ENCODE assay signal across 1 mouse cellular context in the genomic region with DNA sequence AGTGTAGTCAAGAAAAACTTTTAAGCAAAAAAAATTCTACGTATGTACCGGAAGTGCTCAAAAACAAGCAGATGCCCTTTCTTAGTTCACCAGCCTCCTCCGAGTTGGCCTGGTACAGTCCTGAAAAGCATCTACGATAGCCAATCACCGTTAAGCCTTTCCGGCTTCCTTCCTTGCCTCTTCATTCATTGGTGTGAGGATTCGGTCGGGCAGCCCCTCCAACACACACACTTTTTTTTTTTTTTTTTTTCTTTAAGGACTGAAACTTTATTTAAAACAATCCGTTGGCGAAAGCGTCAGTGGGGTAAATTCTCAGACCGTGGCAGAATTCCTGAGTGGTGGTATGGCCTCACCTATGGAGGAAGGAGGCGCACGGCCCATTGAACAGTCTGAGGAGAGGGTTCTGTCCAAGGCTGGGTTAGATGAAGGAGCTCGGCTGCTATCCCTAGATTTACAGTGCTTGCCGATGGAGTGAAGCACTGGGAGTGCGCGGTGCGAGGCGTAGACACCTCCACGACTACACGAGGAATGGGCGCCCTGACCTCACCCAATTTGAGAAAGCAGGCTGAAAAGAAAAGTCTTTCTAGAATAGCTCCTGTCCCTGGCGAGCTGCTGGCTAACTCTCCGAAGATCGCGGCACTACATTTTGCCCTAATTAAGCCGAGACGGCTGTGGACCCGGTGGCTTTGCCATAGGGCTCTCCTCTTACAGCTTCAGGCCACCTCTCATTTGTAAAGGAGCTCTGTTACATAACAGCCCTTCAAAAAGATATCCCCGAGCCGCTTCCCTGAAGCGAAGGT.
TF ChIP-seq lines count a peak whose summit lies in the region.

No protein-coding gene starts in this region.

TF ChIP-seq in MEL, 35 proteins besides CTCF, POLR2A, EP300 and RAD21:
- TF ChIP-seq ZKSCAN1 (IDR thresholded peaks at IDR 0.05; ENCODE audit: low read depth, low read length) (peak; percentile 68; the same call in 1 of the 2 replicates), SIN3A (IDR thresholded peaks at IDR 0.05; ENCODE audit: low read length) (peak; percentile 83), ETS1 (IDR thresholded peaks at IDR 0.05; ENCODE audit: low read depth, low read length) (no peak; the same call in 1 of the 2 replicates), POLR2AphosphoS5 (IDR thresholded peaks at IDR 0.05; ENCODE audit: borderline replicate concordance, low read depth, low read length) (no peak), JUND (IDR thresholded peaks at IDR 0.05; ENCODE audit: low read depth, low read length) (no peak), TBP (IDR thresholded peaks at IDR 0.05; ENCODE audit: low read depth, low read length) (peak; percentile 73; the same call in 1 of the 2 replicates), TCF12 (IDR thresholded peaks at IDR 0.05; ENCODE audit: low read depth, low read length) (no peak; the same call in none of the 2 replicates), E2F4 (IDR thresholded peaks at IDR 0.05; ENCODE audit: borderline replicate concordance, low read depth, low read length) (0 out of 2 replicates have a peak, but pooled peaks have one; percentile 19), ELF1 (IDR thresholded peaks at IDR 0.05; ENCODE audit: low read depth, low read length) (0 out of 2 replicates have a peak, but pooled peaks have one; percentile 30), MXI1 (IDR thresholded peaks at IDR 0.05; ENCODE audit: low read depth, low read length) (peak; percentile 20; the same call in 1 of the 2 replicates), ZMIZ1 (IDR thresholded peaks at IDR 0.05; ENCODE audit: low read depth, low read length) (no peak; the same call in 1 of the 2 replicates), POLR2AphosphoS2 (IDR thresholded peaks at IDR 0.05; ENCODE audit: low read length) (peak; percentile 33), NELFE (IDR thresholded peaks at IDR 0.05; ENCODE audit: low read depth, low read length) (peak; percentile 49), HCFC1 (IDR thresholded peaks at IDR 0.05; ENCODE audit: low read depth, low read length) (peak; percentile 88), ZNF384 (IDR thresholded peaks at IDR 0.05; ENCODE audit: low read depth, low read length) (peak; percentile 100), CHD1 (IDR thresholded peaks at IDR 0.05; ENCODE audit: low read depth, low read length) (peak; percentile 98; the same call in 1 of the 2 replicates), MAFK (IDR thresholded peaks at IDR 0.05; ENCODE audit: borderline replicate concordance, low read depth, low read length) (no peak), MYC (IDR thresholded peaks at IDR 0.05; ENCODE audit: low read depth, low read length) (no peak; the same call in none of the 2 replicates), MYB (IDR thresholded peaks at IDR 0.05; ENCODE audit: low read depth, low read length) (0 out of 2 replicates have a peak, but pooled peaks have one; percentile 44), UBTF (IDR thresholded peaks at IDR 0.05; ENCODE audit: borderline replicate concordance, insufficient read depth, low read depth, low read length) (no peak)
TF ChIP-seq in MEL: peak in this region for 12.
